Mouse (Mus musculus) spleen, embryonic (tissue): ENCODE data around the gene Chst15.

Source experiments
- CTCF ChIA-PET: fragments of 350-600 bp; sonication (Branson Sonifier 250); formaldehyde crosslinking; loops from one replicate; lab custom pipeline; 2022; lab: Charles Lee

Gene Chst15

GRCm38 (mm10) chr7:132304424-132305085, 12.5 kb downstream of the Chst15 start:
- CTCF ChIA-PET = interaction anchor here (0.6 kb wide), 1 partner anchor 656 kb away, joined by 3 read pairs; no protein-coding TSS in a partner anchor

GRCm38 (mm10) chr7:132303988-132304387, 13.0 kb downstream of the Chst15 start:
- CTCF ChIA-PET = no interaction called here

- CTCF ChIA-PET = no interaction called here
These were observed 14.4 kb downstream of the Chst15 start for GRCm38 (mm10) chr7:132302508-132303241.

GRCm38 (mm10) chr7:132299661-132300210, 17.3 kb downstream of the Chst15 start:
- CTCF ChIA-PET = no interaction called here

- CTCF ChIA-PET = no interaction called here
These were observed 18.5 kb downstream of the Chst15 start for GRCm38 (mm10) chr7:132298412-132298990.

GRCm38 (mm10) chr7:132296661-132297443, 20.2 kb downstream of the Chst15 start:
- CTCF ChIA-PET = no interaction called here

- CTCF ChIA-PET = no interaction called here
These were observed 20.9 kb downstream of the Chst15 start for GRCm38 (mm10) chr7:132296132-132296531.

- CTCF ChIA-PET = interaction anchor here (0.5 to 0.6 kb wide), 2 partner anchors 95 to 109 kb away, joined by 3 read pairs; no protein-coding TSS in a partner anchor
These were observed 29.7 kb downstream of the Chst15 start for GRCm38 (mm10) chr7:132287340-132287664.

GRCm38 (mm10) chr7:132286630-132287339, 30.2 kb downstream of the Chst15 start:
- CTCF ChIA-PET = interaction anchor here (0.5 kb wide), 1 partner anchor 110 kb away, joined by 3 read pairs; no protein-coding TSS in a partner anchor

GRCm38 (mm10) chr7:132284795-132285194, 32.2 kb downstream of the Chst15 start:
- CTCF ChIA-PET = interaction anchor here (0.6 kb wide), 1 partner anchor 58 kb away, joined by 4 read pairs; no protein-coding TSS in a partner anchor

- CTCF ChIA-PET = no interaction called here
These were observed 32.8 kb downstream of the Chst15 start for GRCm38 (mm10) chr7:132284048-132284737.

- CTCF ChIA-PET = interaction anchor here (0.6 to 0.9 kb wide), 3 partner anchors 27 to 34 kb away, joined by 3 to 8 read pairs (median 4); no protein-coding TSS in a partner anchor
These were observed 34.5 kb downstream of the Chst15 start for GRCm38 (mm10) chr7:132282576-132282975.

- CTCF ChIA-PET = no interaction called here
These were observed 34.9 kb downstream of the Chst15 start for GRCm38 (mm10) chr7:132282161-132282560.

GRCm38 (mm10) chr7:132281753-132282152, 35.3 kb downstream of the Chst15 start:
- CTCF ChIA-PET = no interaction called here

GRCm38 (mm10) chr7:132278658-132279057, 38.4 kb downstream of the Chst15 start:
- CTCF ChIA-PET = no interaction called here

- CTCF ChIA-PET = no interaction called here
These were observed 40.7 kb downstream of the Chst15 start for GRCm38 (mm10) chr7:132276287-132276686.

- CTCF ChIA-PET = no interaction called here
These were observed 43.1 kb downstream of the Chst15 start for GRCm38 (mm10) chr7:132273741-132274513.

GRCm38 (mm10) chr7:132272984-132273383, 44.0 kb downstream of the Chst15 start:
- CTCF ChIA-PET = no interaction called here

GRCm38 (mm10) chr7:132270364-132270763, 46.7 kb downstream of the Chst15 start:
- CTCF ChIA-PET = no interaction called here
